Mouse (Mus musculus): ENCODE data around the gene Ptprt. TPM values are rescaled to one million over a fixed set of nuclear protein-coding genes. Genes with fewer than 3 reads are reported as not detected.

The Ptprt gene
- polyA plus RNA-seq, 1 experiment from 2014 or later: 0.61 TPM

DNA sequence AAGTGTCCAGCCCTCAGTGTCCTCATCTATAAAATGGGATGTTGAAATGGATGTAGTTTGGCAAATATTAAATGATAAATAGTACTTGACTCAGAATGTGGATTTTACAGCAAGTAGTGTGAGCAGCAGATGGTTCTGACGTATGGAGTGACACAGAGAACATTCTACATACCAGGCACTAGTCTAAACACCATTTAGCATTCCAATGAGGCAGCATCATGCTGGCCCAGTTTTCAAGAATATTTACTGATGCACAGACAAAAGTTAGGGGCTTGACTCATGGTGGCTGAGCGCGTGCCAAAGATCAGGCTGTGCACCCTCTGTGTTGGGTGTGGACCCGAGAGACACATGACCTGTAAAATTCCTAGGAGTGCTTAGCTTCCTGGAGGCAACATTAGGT is 378.3 kb downstream of the Ptprt start:
- Histone ChIP-seq H3K4me2 (ENCODE audit: low read length) (no peak overlapping the region), H3K9ac (ENCODE audit: low read length) (no peak overlapping the region), H3K27ac (replicated peaks in 1 of 2; ENCODE audit: control insufficient read depth in 1 of 2, insufficient read depth in 1 of 2, low read depth in 2 of 2, low read length in 2 of 2) (no peak overlapping the region), H3K9me3 (ENCODE audit: control insufficient read depth, low read length) (peaks cover 12% of the 10 kb centered on the region), H3K4me3 (ENCODE audit: control insufficient read depth in 1 of 2, insufficient read depth in 1 of 2, low read depth in 1 of 2, low read length in 2 of 2) (no peak overlapping the region), H3K4me1 (ENCODE audit: control insufficient read depth in 2 of 2, insufficient read depth in 2 of 2, low read length in 2 of 2) (no peaks in the 10 kb centered on the region), H3K36me3 (ENCODE audit: control insufficient read depth, insufficient read depth, low read length) (no peaks in the 10 kb centered on the region), H3K27me3 (ENCODE audit: control insufficient read depth, insufficient read depth, low read length) (no peaks in the 10 kb centered on the region)
- no peak for ATAC-seq (ENCODE audit: insufficient number of reproducible peaks, insufficient read depth, low FRiP score, low read depth)
- 83% methylated on average over 4 of the region's 4 CpGs for WGBS

DNA sequence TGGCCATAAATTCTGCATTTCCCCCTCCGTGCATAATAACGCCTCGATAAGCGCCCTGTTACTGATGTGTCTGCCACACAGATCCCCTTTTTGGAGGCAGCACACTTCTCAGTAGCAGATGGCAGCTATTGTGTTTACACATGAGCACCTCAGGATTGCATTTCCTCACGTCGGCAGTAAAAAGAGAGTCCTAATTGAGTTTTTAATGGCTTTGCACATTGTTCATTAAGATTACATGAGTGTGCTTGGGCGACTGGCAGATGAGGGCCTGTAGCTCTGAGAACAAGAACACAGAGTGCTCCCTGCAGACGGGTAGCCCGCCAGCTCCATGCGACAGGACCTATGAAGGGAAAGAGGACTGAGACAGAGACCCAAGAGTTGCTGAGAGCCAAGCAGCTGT is 378.8 kb downstream of the Ptprt start:
- Histone ChIP-seq H3K4me1 (ENCODE audit: control insufficient read depth in 2 of 2, insufficient read depth in 2 of 2, low read length in 2 of 2) (no peaks in the 10 kb centered on the region), H3K9me3 (ENCODE audit: control insufficient read depth, low read length) (peaks cover 9% of the 10 kb centered on the region), H3K27me3 (ENCODE audit: control insufficient read depth, insufficient read depth, low read length) (no peaks in the 10 kb centered on the region), H3K4me3 (ENCODE audit: control insufficient read depth in 1 of 2, insufficient read depth in 1 of 2, low read depth in 1 of 2, low read length in 2 of 2) (no peak overlapping the region), H3K36me3 (ENCODE audit: control insufficient read depth, insufficient read depth, low read length) (no peaks in the 10 kb centered on the region), H3K27ac (replicated peaks in 1 of 2; ENCODE audit: control insufficient read depth in 1 of 2, insufficient read depth in 1 of 2, low read depth in 2 of 2, low read length in 2 of 2) (no peak overlapping the region), H3K9ac (ENCODE audit: low read length) (no peak overlapping the region), H3K4me2 (ENCODE audit: low read length) (no peak overlapping the region)
- no peak for ATAC-seq (ENCODE audit: insufficient number of reproducible peaks, insufficient read depth, low FRiP score, low read depth)
- 86% methylated on average over 10 of the region's 10 CpGs for WGBS

DNA sequence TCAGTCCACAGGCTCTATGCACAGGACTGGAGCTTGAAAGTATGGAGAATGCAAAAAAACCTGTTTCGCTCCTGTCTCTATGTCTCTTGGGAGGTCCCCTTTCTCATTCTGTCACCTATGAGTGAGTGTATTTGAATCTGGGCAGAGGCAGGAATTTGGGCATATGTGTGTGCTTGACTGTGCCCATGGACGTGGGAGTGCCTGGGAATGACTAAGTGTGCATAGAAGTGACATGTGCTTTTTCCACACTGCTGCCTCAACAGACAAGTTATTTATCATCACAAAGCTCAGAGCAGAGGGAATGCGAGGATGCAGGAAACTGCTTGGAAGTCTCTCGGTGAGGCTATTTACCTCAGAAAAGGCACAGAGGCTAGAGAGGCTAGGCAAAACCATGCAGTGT is 387.1 kb downstream of the Ptprt start:
- WGBS: 79% methylated on average over 4 of the region's 4 CpGs

DNA sequence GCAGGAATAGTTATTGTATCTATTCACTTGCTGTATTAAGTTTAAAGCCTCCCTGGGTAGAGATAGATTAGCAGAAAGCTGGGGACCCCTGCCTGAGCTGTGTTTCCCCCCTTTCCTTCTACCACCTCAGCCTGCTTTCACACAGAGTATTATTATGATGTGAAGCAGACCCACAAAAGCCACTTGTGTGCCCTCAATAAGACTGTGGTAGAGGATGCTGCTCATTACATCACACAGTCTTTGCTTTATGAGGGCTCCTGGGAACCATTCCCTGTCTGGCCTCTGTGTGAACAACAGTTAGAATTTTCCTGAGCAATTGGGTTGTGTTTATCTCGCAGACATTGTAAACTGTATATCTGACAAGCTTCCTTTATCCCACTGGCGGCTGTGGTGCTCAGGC is 409.7 kb downstream of the Ptprt start:
- H3K27ac ChIP-seq (replicated peaks in 1 of 2; ENCODE audit: control insufficient read depth in 1 of 2, insufficient read depth in 1 of 2, low read depth in 2 of 2, low read length in 2 of 2): no peak overlapping the region
- H3K9me3 ChIP-seq (ENCODE audit: control insufficient read depth, low read length): no peaks in the 10 kb centered on the region
- no peak overlapping the region for H3K4me2 ChIP-seq (ENCODE audit: low read length)
- 61% methylated on average over 2 of the region's 2 CpGs for WGBS
- H3K9ac ChIP-seq (ENCODE audit: low read length): no peak overlapping the region
- no peaks in the 10 kb centered on the region for H3K36me3 ChIP-seq (ENCODE audit: control insufficient read depth, insufficient read depth, low read length)
- no peaks in the 10 kb centered on the region for H3K4me1 ChIP-seq (ENCODE audit: control insufficient read depth in 2 of 2, insufficient read depth in 2 of 2, low read length in 2 of 2)
- H3K27me3 ChIP-seq (ENCODE audit: control insufficient read depth, insufficient read depth, low read length): no peaks in the 10 kb centered on the region
- ATAC-seq (ENCODE audit: insufficient number of reproducible peaks, insufficient read depth, low FRiP score, low read depth): no peak
- H3K4me3 ChIP-seq (ENCODE audit: control insufficient read depth in 1 of 2, insufficient read depth in 1 of 2, low read depth in 1 of 2, low read length in 2 of 2): no peak overlapping the region

More for the DNA sequence above, 387.1 kb downstream of the Ptprt start:
- Histone ChIP-seq H3K27ac (replicated peaks in 1 of 2; ENCODE audit: control insufficient read depth in 1 of 2, insufficient read depth in 1 of 2, low read depth in 2 of 2, low read length in 2 of 2) (no peak overlapping the region), H3K27me3 (ENCODE audit: control insufficient read depth, insufficient read depth, low read length) (no peaks in the 10 kb centered on the region), H3K9me3 (ENCODE audit: control insufficient read depth, low read length) (no peaks in the 10 kb centered on the region), H3K4me1 (ENCODE audit: control insufficient read depth in 2 of 2, insufficient read depth in 2 of 2, low read length in 2 of 2) (no peaks in the 10 kb centered on the region), H3K4me3 (ENCODE audit: control insufficient read depth in 1 of 2, insufficient read depth in 1 of 2, low read depth in 1 of 2, low read length in 2 of 2) (no peak overlapping the region), H3K9ac (ENCODE audit: low read length) (no peak overlapping the region), H3K36me3 (ENCODE audit: control insufficient read depth, insufficient read depth, low read length) (no peaks in the 10 kb centered on the region), H3K4me2 (ENCODE audit: low read length) (no peak overlapping the region)
- ATAC-seq (ENCODE audit: insufficient number of reproducible peaks, insufficient read depth, low FRiP score, low read depth): no peak

DNA sequence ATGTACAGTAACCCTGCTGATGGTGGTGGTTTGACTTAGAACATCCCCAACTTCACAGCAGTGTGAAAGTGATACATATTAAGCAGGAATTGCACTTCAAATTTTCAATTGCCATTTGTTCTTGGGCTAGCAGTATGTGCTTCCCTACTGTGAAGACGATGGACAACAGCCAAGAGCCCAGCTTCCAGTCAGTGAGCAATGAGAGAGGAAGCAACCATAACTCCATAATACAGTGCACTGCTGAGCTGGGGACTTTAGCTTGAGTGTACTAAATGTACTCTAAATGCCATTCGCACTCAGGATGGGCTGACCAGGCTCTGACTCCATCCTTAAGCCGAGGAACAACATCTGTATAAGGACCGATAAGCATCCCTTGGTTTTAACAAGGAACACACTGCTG is 412.7 kb downstream of the Ptprt start:
- Histone ChIP-seq H3K27me3 (ENCODE audit: control insufficient read depth, insufficient read depth, low read length) (no peaks in the 10 kb centered on the region), H3K27ac (replicated peaks in 1 of 2; ENCODE audit: control insufficient read depth in 1 of 2, insufficient read depth in 1 of 2, low read depth in 2 of 2, low read length in 2 of 2) (no peak overlapping the region), H3K4me2 (ENCODE audit: low read length) (no peak overlapping the region), H3K4me1 (ENCODE audit: control insufficient read depth in 2 of 2, insufficient read depth in 2 of 2, low read length in 2 of 2) (no peaks in the 10 kb centered on the region), H3K9me3 (ENCODE audit: control insufficient read depth, low read length) (no peaks in the 10 kb centered on the region), H3K9ac (ENCODE audit: low read length) (no peak overlapping the region), H3K4me3 (ENCODE audit: control insufficient read depth in 1 of 2, insufficient read depth in 1 of 2, low read depth in 1 of 2, low read length in 2 of 2) (no peak overlapping the region), H3K36me3 (ENCODE audit: control insufficient read depth, insufficient read depth, low read length) (no peaks in the 10 kb centered on the region)
- no peak for ATAC-seq (ENCODE audit: insufficient number of reproducible peaks, insufficient read depth, low FRiP score, low read depth)
- WGBS: 77% methylated on average over 4 of the region's 4 CpGs

DNA sequence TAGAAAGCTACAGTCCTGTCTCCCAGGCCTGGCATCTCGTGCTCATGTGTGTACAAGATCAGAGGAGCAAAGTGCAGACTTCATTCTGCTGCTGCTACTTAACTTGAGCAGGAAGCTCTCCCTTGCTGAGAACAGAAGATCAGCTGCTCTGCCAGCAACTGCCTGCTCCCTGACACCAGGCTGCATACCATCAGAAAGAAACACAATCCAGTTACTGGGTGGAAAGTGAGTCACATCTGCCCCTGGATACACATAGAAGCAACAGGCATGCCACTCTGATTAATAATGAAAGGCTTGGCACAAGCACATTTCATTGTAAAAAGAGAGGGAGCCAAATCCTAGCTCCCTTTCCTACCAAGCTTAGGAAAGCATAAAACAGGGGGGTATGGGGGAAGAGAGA is 438.5 kb downstream of the Ptprt start:
- Histone ChIP-seq H3K27me3 (ENCODE audit: control insufficient read depth, insufficient read depth, low read length) (no peaks in the 10 kb centered on the region), H3K36me3 (ENCODE audit: control insufficient read depth, insufficient read depth, low read length) (no peaks in the 10 kb centered on the region), H3K9ac (ENCODE audit: low read length) (no peak overlapping the region), H3K27ac (replicated peaks in 1 of 2; ENCODE audit: control insufficient read depth in 1 of 2, insufficient read depth in 1 of 2, low read depth in 2 of 2, low read length in 2 of 2) (no peak overlapping the region), H3K4me2 (ENCODE audit: low read length) (no peak overlapping the region), H3K4me3 (ENCODE audit: control insufficient read depth in 1 of 2, insufficient read depth in 1 of 2, low read depth in 1 of 2, low read length in 2 of 2) (no peak overlapping the region), H3K4me1 (ENCODE audit: control insufficient read depth in 2 of 2, insufficient read depth in 2 of 2, low read length in 2 of 2) (no peaks in the 10 kb centered on the region), H3K9me3 (ENCODE audit: control insufficient read depth, low read length) (no peaks in the 10 kb centered on the region)
- 41% methylated on average over 1 of the region's 1 CpGs for WGBS
- no peak for ATAC-seq (ENCODE audit: insufficient number of reproducible peaks, insufficient read depth, low FRiP score, low read depth)

DNA sequence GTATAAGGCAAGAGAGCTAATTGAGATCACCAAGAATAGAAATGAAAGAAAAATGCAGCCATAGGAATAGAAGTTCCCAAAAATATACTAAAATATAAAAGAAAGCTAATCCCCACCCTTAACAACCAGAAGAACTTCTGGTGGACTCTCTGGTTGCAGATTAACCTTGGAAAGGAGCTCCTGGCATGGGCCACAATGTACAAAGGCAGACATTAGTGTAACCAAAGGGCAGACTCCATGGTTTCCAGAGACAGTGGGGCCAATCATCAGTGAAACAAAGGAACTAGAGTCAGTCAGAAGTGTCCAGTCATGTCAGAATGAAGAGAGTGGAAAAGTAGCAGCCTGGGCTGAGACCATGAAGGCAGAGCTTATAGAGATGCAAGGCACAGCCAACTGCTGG is 440.4 kb downstream of the Ptprt start:
- Histone ChIP-seq H3K27ac (replicated peaks in 1 of 2; ENCODE audit: control insufficient read depth in 1 of 2, insufficient read depth in 1 of 2, low read depth in 2 of 2, low read length in 2 of 2) (no peak overlapping the region), H3K4me2 (ENCODE audit: low read length) (no peak overlapping the region), H3K9me3 (ENCODE audit: control insufficient read depth, low read length) (no peaks in the 10 kb centered on the region), H3K9ac (ENCODE audit: low read length) (no peak overlapping the region), H3K36me3 (ENCODE audit: control insufficient read depth, insufficient read depth, low read length) (no peaks in the 10 kb centered on the region), H3K4me3 (ENCODE audit: control insufficient read depth in 1 of 2, insufficient read depth in 1 of 2, low read depth in 1 of 2, low read length in 2 of 2) (no peak overlapping the region), H3K27me3 (ENCODE audit: control insufficient read depth, insufficient read depth, low read length) (no peaks in the 10 kb centered on the region), H3K4me1 (ENCODE audit: control insufficient read depth in 2 of 2, insufficient read depth in 2 of 2, low read length in 2 of 2) (no peaks in the 10 kb centered on the region)
- ATAC-seq (ENCODE audit: insufficient number of reproducible peaks, insufficient read depth, low FRiP score, low read depth): no peak

DNA sequence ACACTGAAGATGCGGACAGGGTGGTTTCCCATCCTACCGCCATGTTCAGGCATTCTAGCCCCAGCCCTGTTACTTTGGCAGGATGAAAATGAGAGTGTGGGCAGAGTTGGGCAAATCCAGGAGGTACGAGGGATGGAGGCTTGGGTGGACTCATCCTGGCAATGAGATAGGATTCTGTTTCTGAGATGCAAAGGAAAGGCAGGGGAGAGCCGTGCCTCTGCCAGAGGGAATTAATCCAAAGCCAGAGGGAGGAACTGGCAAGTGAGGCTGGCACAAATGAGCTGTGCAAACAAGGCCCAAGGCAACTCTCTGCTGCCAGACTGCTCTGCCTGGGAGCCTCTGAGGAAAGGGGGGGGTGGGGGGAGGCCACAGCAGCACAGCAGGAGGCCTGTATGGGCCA is 441.4 kb downstream of the Ptprt start:
- no peak overlapping the region for H3K27ac ChIP-seq (replicated peaks in 1 of 2; ENCODE audit: control insufficient read depth in 1 of 2, insufficient read depth in 1 of 2, low read depth in 2 of 2, low read length in 2 of 2)
- H3K27me3 ChIP-seq (ENCODE audit: control insufficient read depth, insufficient read depth, low read length): no peaks in the 10 kb centered on the region
- H3K4me2 ChIP-seq (ENCODE audit: low read length): no peak overlapping the region
- H3K4me1 ChIP-seq (ENCODE audit: control insufficient read depth in 2 of 2, insufficient read depth in 2 of 2, low read length in 2 of 2): no peaks in the 10 kb centered on the region
- no peak overlapping the region for H3K4me3 ChIP-seq (ENCODE audit: control insufficient read depth in 1 of 2, insufficient read depth in 1 of 2, low read depth in 1 of 2, low read length in 2 of 2)
- ATAC-seq (ENCODE audit: insufficient number of reproducible peaks, insufficient read depth, low FRiP score, low read depth): no peak
- H3K36me3 ChIP-seq (ENCODE audit: control insufficient read depth, insufficient read depth, low read length): no peaks in the 10 kb centered on the region
- H3K9me3 ChIP-seq (ENCODE audit: control insufficient read depth, low read length): no peaks in the 10 kb centered on the region
- no peak overlapping the region for H3K9ac ChIP-seq (ENCODE audit: low read length)
- 80% methylated on average over 4 of the region's 4 CpGs for WGBS

Data from heart, embryonic 14.5 days (tissue).